Mouse (Mus musculus) embryonic facial prominence, embryonic 10.5 days (tissue): ENCODE measurements at regions not wholly inside any gene's neighbourhood (a gene's known extent, or its start where the extent isn't known, plus 50 kb on each side); places are given as distances from the start of the nearest gene placed in this dataset. TPM values are rescaled to one million over a fixed set of nuclear protein-coding genes. Genes with fewer than 3 reads are reported as not detected.

Experiments
- microRNA-seq: library from miRNA; unstranded; fragments of <30 nt; microRNA quantifications from one replicate; pipeline ENCODE4, GENCODE M21; 2017

Small RNAs in the stretch of these regions (microRNA-seq; reads per million reads assigned to microRNA genes)
- not detected for gene Gm22696
